Mouse (Mus musculus) cerebellum, postnatal 25 days (tissue): ENCODE measurements around the gene Tbxa2r.

Experiments used
- DNase-seq, 2 experiments: peaks; one replicate each; pipeline ENCODE4 v3.0.0; 2021; ENCODE audit warnings: mixed read lengths in 2 of 2

Gene Tbxa2r

GRCm38 (mm10) chr10:81300352-81300907 is 28.1 kb upstream of the Tbxa2r start:
- DNase-seq: peak in 1 of 2 experiments; percentile 42

GRCm38 (mm10) chr10:81301321-81301720 is 27.2 kb upstream of the Tbxa2r start:
- peak; percentile 85 to 87 for DNase-seq

GRCm38 (mm10) chr10:81302288-81302687 is 26.2 kb upstream of the Tbxa2r start:
- peak; percentile 61 to 63 for DNase-seq

GRCm38 (mm10) chr10:81302781-81303218 is 25.7 kb upstream of the Tbxa2r start:
- DNase-seq: peak in 1 of 2 experiments; percentile 68

GRCm38 (mm10) chr10:81303258-81303657 is 25.3 kb upstream of the Tbxa2r start:
- no peak for DNase-seq

- DNase-seq: no peak
Measured at GRCm38 (mm10) chr10:81303761-81304160, 24.8 kb upstream of the Tbxa2r start.

- peak; percentile 78 to 83 for DNase-seq
Measured at GRCm38 (mm10) chr10:81304597-81305238, 23.8 kb upstream of the Tbxa2r start.

GRCm38 (mm10) chr10:81305663-81306062 is 22.9 kb upstream of the Tbxa2r start:
- peak; percentile 74 to 78 for DNase-seq

- DNase-seq: no peak
Measured at GRCm38 (mm10) chr10:81306173-81306668, 22.3 kb upstream of the Tbxa2r start.

GRCm38 (mm10) chr10:81306837-81307682 is 21.5 kb upstream of the Tbxa2r start:
- no peak for DNase-seq

- DNase-seq: no peak
Measured at GRCm38 (mm10) chr10:81309571-81309970, 19.0 kb upstream of the Tbxa2r start.

- DNase-seq: peak; percentile 25 to 55
Measured at GRCm38 (mm10) chr10:81313581-81313980, 14.9 kb upstream of the Tbxa2r start.

- peak in 1 of 2 experiments; percentile 27 for DNase-seq
Measured at GRCm38 (mm10) chr10:81314201-81314600, 14.3 kb upstream of the Tbxa2r start.

GRCm38 (mm10) chr10:81315587-81315986 is 12.9 kb upstream of the Tbxa2r start:
- DNase-seq: no peak

GRCm38 (mm10) chr10:81316338-81317060 is 12.0 kb upstream of the Tbxa2r start:
- peak; percentile 52 to 63 for DNase-seq

GRCm38 (mm10) chr10:81317273-81317672 is 11.3 kb upstream of the Tbxa2r start:
- DNase-seq: peak; percentile 43 to 46

- DNase-seq: peak; percentile 45 to 71
Measured at GRCm38 (mm10) chr10:81318589-81319329, 9.8 kb upstream of the Tbxa2r start.

- peak in 1 of 2 experiments; percentile 53 for DNase-seq
Measured at GRCm38 (mm10) chr10:81319330-81319699, 9.2 kb upstream of the Tbxa2r start.

- DNase-seq: peak in 1 of 2 experiments; percentile 53
Measured at GRCm38 (mm10) chr10:81319741-81320549, 8.6 kb upstream of the Tbxa2r start.

GRCm38 (mm10) chr10:81320550-81321347 is 7.8 kb upstream of the Tbxa2r start, which contains the start of gene Cactin:
Cactin (plus strand) TSS chr10:81321103.
- DNase-seq: peak; percentile 96 to 99
